Mouse (Mus musculus) adrenal gland, adult 8-10 months (tissue): Measurements from ENCODE around the gene Mdm2. TPM values are rescaled to one million over a fixed set of nuclear protein-coding genes. Genes with fewer than 3 reads are reported as not detected.

Experiments used
- DNase-seq: peaks from one replicate; pipeline ENCODE4 v3.0.0; 2022
- total RNA-seq, 4 experiments: library from RNA; stranded (reverse); gene quantifications; 2 replicates each; pipeline ENCODE4 v1.2.4; 2022

Mdm2 gene
- total RNA-seq, 4 experiments from 2014 or later: 51.0 to 82.1 (median 68.5) TPM

DNA sequence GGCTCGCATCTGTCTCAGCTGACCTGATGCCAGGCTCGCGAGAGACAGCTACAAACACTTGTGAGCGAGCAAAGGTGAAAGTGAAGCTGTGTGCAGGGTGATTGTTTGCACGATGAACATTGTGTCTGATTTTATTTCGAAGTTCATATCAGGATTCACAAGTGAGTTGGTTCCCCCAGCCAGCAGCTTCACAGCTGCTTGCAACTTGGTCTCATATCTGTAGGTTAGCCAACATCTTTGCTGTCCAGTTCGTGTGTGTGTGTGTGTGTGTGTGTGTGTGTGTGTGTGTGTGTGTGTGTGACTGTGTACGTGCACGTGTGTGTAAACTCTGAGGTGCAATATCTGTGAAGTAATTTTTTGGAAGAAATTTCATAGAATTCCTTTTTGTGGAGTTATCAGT lies 55.1 kb downstream of the Mdm2 start:
- DNase-seq: no peak

DNA sequence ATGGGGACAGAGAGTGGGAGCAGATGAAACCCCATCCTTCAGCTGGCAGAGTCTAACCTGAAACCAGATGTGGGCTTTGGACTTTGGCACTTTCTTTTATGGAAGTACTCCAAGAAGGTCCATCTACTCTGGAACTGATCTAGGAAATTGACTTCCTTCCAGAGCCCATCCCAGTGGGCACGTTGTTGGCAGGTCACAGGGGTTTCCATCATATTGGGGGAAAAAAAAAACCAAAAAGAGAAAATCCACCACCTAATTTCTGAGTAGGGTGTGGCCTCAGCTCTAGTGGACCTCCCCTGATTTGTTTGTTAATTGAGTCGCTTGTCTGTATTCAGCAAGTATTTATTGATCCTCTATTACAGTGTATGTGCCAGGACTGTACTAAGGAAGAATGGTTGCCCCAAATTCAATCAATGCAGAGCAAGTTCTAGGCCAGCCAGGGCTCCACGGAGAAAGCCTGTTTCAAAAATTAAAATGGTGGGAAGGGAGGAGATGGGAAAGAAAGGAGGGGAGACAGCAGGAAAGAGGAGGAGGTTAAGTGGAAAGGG lies 55.9 kb downstream of the Mdm2 start:
- DNase-seq: no peak

DNA sequence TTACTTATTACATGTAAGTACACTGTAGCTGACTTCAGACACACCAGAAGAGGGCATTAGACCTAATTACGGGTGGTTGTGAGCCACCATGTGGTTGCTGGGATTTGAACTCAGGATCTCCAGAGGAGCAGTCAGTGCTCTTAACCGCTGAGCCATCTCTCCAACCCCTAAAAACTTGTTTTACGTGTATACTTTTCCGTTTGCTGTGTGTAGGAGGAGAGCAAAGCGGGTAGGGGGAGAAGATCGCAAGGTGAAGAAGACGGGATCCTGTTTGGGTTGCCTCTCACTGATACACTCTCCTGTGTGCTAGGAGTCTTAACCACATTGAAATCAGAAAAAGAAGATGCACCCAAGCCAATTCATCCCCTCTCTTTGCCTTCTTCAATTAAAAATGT lies 56.8 kb downstream of the Mdm2 start:
- DNase-seq: no peak

DNA sequence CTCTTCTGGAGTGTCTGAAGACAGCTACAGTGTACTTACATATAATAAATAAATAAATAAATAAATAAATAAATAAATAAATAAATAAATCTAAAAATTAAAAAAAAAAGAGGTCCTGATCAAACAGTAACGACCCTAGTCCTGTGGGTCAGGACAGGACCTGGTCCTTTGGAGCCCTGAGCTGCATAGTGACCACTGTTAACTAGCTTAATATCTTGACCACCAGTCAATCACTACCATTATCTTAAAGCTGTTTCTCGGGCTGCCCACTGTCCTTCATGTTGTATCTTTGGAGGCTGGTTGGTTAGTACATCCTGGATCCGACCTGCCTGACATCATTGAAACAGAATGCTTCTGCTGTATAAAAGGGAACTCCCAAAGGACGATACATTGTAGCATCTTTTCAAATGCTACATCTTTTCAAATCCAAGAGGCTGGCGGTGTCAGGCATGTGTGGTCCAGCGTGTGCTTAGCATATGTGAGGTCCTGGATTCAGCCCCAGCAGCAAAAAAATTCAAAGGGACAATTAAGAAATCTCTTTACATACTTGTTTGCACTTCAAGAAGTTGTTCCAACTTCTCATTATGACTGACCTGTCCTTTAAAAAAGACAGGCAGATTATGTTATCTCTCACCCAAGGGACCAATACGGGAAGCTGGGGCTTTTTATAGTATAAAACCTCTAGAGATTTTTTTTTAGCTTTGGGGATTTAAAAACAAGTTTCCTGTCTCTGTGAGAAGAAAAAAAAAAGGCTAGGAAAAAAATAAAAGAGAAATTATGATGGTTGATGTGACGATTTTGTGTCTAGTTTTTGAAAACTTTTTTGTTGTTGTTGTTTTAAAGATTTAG lies 57.4 kb downstream of the Mdm2 start:
- no peak for DNase-seq

GRCm38 (mm10) chr10:117652378-117652774 lies 58.2 kb downstream of the Mdm2 start:
- no peak for DNase-seq

DNA sequence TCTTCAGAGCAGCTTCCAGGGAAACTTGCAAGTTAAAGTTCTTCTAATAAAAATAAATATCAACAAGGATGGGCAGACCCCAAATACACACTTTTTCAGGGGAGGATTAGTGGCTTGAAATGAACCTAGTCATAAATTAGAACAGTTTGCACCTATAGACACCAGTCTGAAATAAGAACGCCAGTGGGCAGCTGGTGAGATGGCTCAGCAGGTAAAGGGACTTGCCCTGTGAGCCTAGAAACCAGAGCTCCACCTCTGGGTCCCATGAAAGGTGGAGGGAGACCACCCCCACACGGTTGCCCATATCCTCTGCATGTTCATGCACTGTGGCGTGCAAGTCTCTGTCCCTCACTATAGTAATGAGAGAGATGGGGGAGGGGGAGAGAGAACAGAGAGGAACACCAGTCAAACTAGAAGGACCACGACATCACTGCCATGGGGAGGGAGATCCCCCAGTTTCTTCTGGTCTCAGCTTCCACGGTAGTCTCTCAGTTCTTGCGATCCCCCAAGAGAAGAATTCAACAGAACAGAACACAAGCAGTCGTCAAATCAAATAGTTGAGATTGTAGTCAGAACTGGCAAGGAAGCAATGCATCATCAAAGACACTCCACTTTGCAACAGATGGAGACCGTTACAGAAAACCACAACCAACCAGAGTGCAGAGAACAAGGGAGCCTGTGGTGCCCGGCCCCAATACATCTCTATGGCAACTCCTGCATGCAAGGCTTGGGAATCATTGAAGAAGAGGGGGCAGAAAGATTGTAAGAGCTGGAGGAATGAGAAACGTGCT lies 58.8 kb downstream of the Mdm2 start:
- DNase-seq: no peak

DNA sequence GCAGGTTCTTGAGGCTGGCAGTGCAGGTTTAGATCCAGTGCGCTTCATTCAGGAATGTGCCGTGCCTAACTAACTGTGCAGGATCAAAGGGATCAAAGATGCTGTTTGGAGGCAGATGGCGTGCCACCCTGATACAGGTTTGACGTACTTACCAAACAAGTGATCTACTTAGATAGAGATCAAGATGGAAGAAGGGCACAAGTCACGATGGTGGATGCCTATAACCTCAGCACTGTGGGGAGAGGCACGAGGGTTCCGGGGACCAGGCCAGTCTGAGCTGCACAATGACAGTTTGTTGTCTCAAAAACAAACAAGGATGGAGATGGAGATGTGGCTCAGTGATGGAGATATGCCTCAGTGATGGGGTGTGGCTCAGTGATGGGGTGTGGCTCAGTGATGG lies 59.8 kb downstream of the Mdm2 start:
- no peak for DNase-seq

GRCm38 (mm10) chr10:117650042-117650655 lies 60.4 kb downstream of the Mdm2 start:
- DNase-seq: no peak

DNA sequence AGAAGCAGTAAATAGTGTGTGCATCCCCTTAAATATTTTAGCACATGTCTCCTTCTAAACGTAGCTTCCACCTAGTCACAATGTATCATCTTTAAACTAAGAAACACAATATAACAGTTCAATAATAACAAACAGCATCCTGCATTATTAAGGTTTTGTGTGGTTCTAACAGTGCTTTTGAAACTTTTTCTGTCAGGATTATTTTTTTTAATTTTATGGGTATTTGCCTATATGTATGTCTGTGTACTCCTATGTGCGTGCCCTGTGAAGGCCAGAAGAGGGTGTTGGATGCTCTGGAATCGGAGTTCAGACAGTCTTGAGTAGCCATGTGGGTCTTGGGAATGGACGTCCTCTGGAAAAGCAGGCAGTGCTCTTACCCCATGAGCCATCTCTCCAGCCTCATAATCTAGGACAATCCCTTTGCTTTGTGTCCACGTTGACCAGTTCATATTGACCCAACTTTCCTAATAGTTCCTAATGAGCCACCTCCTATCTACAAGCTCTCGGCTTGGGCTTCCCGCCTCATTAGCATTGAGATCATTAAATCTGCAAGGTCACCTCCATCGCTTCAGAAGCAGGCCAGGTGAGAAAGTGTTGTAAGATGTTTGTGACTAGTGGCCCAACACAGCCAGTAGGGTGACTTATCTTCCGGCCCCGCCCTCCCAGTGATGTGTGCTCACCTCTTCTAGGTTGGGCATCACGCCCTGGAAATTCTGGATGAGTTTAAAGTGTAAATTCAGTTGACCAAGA lies 61.1 kb downstream of the Mdm2 start:
- DNase-seq: no peak

GRCm38 (mm10) chr10:117648643-117649042 lies 61.9 kb downstream of the Mdm2 start:
- no peak for DNase-seq

GRCm38 (mm10) chr10:117647964-117648472 lies 62.5 kb downstream of the Mdm2 start:
- no peak for DNase-seq

- DNase-seq: no peak
Observed at GRCm38 (mm10) chr10:117647158-117647505, 63.4 kb downstream of the Mdm2 start.

- no peak for DNase-seq
Observed at GRCm38 (mm10) chr10:117646482-117647157, 63.9 kb downstream of the Mdm2 start.

DNA sequence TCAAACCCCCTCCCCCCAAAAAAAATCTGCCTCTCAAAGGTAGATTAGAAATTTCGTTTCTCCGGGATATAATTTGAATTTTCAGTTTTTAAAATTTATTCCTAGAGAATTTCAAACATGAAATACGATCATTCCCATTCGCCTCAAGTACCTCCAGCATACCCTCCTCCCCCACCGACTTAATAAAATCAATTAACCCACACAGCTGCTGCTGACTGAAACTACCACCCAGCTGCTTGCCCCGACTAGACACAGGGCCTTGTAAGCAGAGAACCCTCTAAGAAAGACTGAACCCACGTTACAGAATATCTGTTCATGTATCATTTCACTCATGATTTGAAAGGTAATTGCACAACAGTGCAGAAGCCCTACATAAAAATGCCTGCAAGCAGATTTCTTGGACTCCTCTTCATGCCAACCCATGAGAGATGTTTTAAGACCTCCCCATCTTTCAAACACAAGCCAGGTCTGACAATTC lies 65.0 kb downstream of the Mdm2 start:
- DNase-seq: no peak

GRCm38 (mm10) chr10:117644828-117645227 lies 65.7 kb downstream of the Mdm2 start:
- DNase-seq: no peak

- no peak for DNase-seq
Observed at GRCm38 (mm10) chr10:117644429-117644748, 66.2 kb downstream of the Mdm2 start.

DNA sequence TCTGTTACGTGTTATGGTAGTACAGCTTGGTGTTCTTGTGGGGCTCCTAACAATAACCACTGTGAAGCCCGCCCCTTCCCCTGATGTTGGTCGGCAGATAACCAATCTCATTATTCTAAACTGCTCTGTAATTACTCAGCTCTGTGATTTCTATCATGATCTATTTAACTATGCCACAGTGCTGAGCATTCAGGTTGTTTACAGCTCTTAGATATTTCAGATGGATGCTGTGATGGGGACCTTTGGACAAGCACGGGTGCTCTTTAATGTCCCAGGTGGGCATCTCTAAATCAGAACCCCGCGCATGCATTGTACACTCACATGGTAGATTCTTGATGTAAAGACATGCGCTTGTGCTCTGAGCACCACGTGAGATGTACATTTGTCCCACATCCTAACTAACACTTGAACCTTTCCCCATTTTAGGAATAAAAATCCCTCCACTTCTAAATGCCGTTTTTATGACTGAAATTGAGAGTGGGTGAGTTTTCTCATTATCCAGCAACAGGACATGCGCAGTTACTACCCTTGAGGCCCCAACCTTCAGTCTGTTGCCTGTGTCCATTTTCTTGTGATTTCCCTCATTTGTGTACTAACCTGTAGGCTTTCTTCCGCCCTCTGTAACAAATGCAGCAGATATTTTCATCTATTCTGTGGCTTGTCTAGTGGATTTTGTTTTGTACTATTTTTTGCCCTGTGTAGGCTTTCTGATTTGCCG lies 66.7 kb downstream of the Mdm2 start:
- no peak for DNase-seq

GRCm38 (mm10) chr10:117643302-117643701 lies 67.3 kb downstream of the Mdm2 start:
- no peak for DNase-seq

- DNase-seq: no peak
Observed at GRCm38 (mm10) chr10:117642491-117643262, 67.9 kb downstream of the Mdm2 start.

DNA sequence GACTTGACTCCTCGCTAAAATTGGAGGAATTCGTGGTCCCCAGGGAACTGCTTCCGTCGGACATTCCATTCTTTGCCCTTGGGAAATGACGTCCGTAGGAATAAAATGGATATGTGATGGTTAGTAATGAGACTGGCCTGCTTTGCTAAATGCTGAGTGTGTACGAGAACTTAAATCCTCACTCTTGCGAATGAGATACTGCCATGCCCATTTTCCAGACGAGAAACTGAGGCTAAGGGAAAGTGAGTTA lies 68.4 kb downstream of the Mdm2 start:
- no peak for DNase-seq
